ENCODE assay signal across 13 mouse cellular contexts in the genomic region with DNA sequence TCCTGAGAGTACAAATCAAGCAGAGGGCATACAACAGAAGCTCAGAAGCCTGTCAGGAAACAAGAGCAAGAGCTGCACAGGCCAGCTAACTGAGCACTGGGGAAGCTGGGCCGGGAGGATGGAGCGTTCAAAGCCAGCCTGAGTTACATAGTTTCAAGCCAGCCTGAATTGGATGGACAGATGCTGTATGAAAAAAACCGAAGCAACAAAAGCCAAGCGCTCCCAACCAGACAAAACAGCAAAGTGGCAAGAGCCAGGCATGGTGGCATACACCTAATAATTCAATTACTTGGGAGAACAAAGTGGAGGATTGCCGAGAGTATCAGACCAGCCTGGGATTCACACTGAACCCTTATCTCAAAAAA. TPM values are rescaled to one million over a fixed set of nuclear protein-coding genes. Genes with fewer than 3 reads are reported as not detected.
DNase-seq lines count a peak whose midpoint lies in the region; ATAC-seq and TF ChIP-seq lines count a peak whose summit lies in the region.
"Had no signal": no experiment of that assay in that cellular context is flagged by ENCODE, and none has a peak within 500 bp of the region (broad histone marks: within the 10 kb centered on the region; RNA-seq: fewer than 3 reads in every experiment).

No protein-coding gene starts in this region.

- peak overlapping the region; percentile 68 for H3K4me3 ChIP-seq in gastrocnemius, adult 2 months
- H3K4me3 ChIP-seq in kidney, embryonic 16.5 days (ENCODE audit: low read length) = no peak overlapping the region
- H3K4me3 ChIP-seq in kidney, adult 2 months (ENCODE audit: insufficient read depth, low read depth, low read length) = no peak overlapping the region
- no peak overlapping the region for H3K4me3 ChIP-seq in bone marrow, adult 2 months (replicated peaks; ENCODE audit: control insufficient read depth, low read depth, low read length)
- peak overlapping the region; percentile 43; the same call in 1 of the 2 replicates for H3K4me3 ChIP-seq in liver, embryonic 13.5 days (replicated peaks)
- H3K4me3 ChIP-seq: myocyte had no signal

- H3K36me3 ChIP-seq in kidney, embryonic 16.5 days (ENCODE audit: insufficient read depth, low read length) = no peaks in the 10 kb centered on the region
- H3K36me3 ChIP-seq in kidney, adult 2 months (ENCODE audit: control insufficient read depth, insufficient read depth, low read length) = no peaks in the 10 kb centered on the region
- no peaks in the 10 kb centered on the region for H3K36me3 ChIP-seq in liver, embryonic 13.5 days

- intact Hi-C loops in gastrocnemius, adult 2 months (cut with DNase I) = loop anchor here (5.0 kb wide), 1 partner anchor 115 kb away; the partner anchor contains the start of gene Nudt4

- H3K4me1 ChIP-seq in kidney, embryonic 16.5 days (ENCODE audit: insufficient read depth, low read length) = peaks cover 21% of the 10 kb centered on the region
- H3K4me1 ChIP-seq in kidney, adult 2 months (ENCODE audit: control insufficient read depth, insufficient read depth, low read length) = peaks cover 9% of the 10 kb centered on the region
- peaks cover 3% of the 10 kb centered on the region; the same call in 1 of the 2 replicates for H3K4me1 ChIP-seq in bone marrow, adult 2 months (ENCODE audit: control insufficient read depth, insufficient read depth, low read length)
- peaks cover 41% of the 10 kb centered on the region for H3K4me1 ChIP-seq in liver, embryonic 13.5 days (replicated peaks)

- TF ChIP-seq POLR2A in kidney, adult 2 months (IDR thresholded peaks at IDR 0.05; ENCODE audit: low read depth, low read length) = no peak
- TF ChIP-seq POLR2A in bone marrow, adult 2 months (IDR thresholded peaks at IDR 0.05; ENCODE audit: borderline replicate concordance, control insufficient read depth, low read depth, low read length) = no peak

- no peak for DNase-seq in gastrocnemius, adult 2 months
- no peak for DNase-seq in gastrocnemius, postnatal 4 days (ENCODE audit: low spot score in 2 of 2)
- no peak for DNase-seq in kidney, adult 2 months
- no peak for DNase-seq in liver, embryonic 13.5 days
- DNase-seq in frontal cortex, postnatal 14 days (ENCODE audit: low spot score in 2 of 2) = no peak
- no peak for DNase-seq in thymus, postnatal 0 days (ENCODE audit: low spot score)
- DNase-seq: cerebellum, adult 9-10 months; left cerebral cortex, postnatal 4 days had no signal

- no peaks in the 10 kb centered on the region for H3K9me3 ChIP-seq in kidney, embryonic 16.5 days (ENCODE audit: low read length)
- H3K9me3 ChIP-seq in liver, embryonic 13.5 days (replicated peaks) = no peaks in the 10 kb centered on the region

- H3K4me2 ChIP-seq in kidney, embryonic 16.5 days (replicated peaks; ENCODE audit: low read depth, low read length) = peak overlapping the region; percentile 46
- peak overlapping the region; percentile 67 for H3K4me2 ChIP-seq in liver, embryonic 13.5 days

- no peak for TF ChIP-seq CTCF in gastrocnemius, adult 2 months (IDR thresholded peaks at IDR 0.05)
- TF ChIP-seq CTCF in kidney, adult 2 months (conservative IDR thresholded peaks at IDR 0.05; ENCODE audit: insufficient read depth, insufficient read length, low read depth, low read length) = no peak
- no peak for TF ChIP-seq CTCF in bone marrow, adult 2 months (IDR thresholded peaks at IDR 0.05; ENCODE audit: control insufficient read depth, insufficient read depth, low read length)

- H3K27me3 ChIP-seq in kidney, embryonic 16.5 days (ENCODE audit: insufficient read depth, low read length) = no peaks in the 10 kb centered on the region
- H3K27me3 ChIP-seq in kidney, adult 2 months (replicated peaks; ENCODE audit: control insufficient read depth, insufficient read depth, low read length) = no peaks in the 10 kb centered on the region
- peaks cover 12% of the 10 kb centered on the region for H3K27me3 ChIP-seq in liver, embryonic 13.5 days

- no peak for ATAC-seq in kidney, embryonic 16.5 days (ENCODE audit: low FRiP score, low TSS enrichment)
- ATAC-seq in liver, embryonic 13.5 days (ENCODE audit: low read depth) = no peak

- no peak overlapping the region for H3K9ac ChIP-seq in kidney, embryonic 16.5 days (replicated peaks; ENCODE audit: low read length)
- no peak overlapping the region; the same call in 1 of the 2 replicates for H3K9ac ChIP-seq in liver, embryonic 13.5 days

- WGBS in kidney, embryonic 16.5 days = 77% methylated on average over 5 of the region's 5 CpGs
- 75% methylated on average over 5 of the region's 5 CpGs for WGBS in kidney, adult 2 months
- 14% methylated on average over 5 of the region's 5 CpGs for WGBS in bone marrow, adult 2 months
- 20% methylated on average over 5 of the region's 5 CpGs for WGBS in liver, embryonic 13.5 days (ENCODE audit: insufficient replicate concordance)

- H3K27ac ChIP-seq in gastrocnemius, adult 2 months = peak overlapping the region; percentile 85
- H3K27ac ChIP-seq in kidney, embryonic 16.5 days (ENCODE audit: low read length) = no peak overlapping the region
- H3K27ac ChIP-seq in kidney, adult 2 months (ENCODE audit: insufficient read depth, low read depth, low read length) = no peak overlapping the region
- peak overlapping the region; percentile 8; the same call in 1 of the 2 replicates for H3K27ac ChIP-seq in bone marrow, adult 2 months (ENCODE audit: control insufficient read depth, insufficient read depth, low read depth, low read length, poor library complexity)
- no peak overlapping the region for H3K27ac ChIP-seq in liver, embryonic 13.5 days

RNA-seq across cellular contexts. Expression of gene Anapc15-ps, which starts 3.7 kb away (rescaled TPM):
- not detected for total RNA-seq in gastrocnemius, adult 2 months (2021)
- not detected for total RNA-seq in gastrocnemius, postnatal 4 days (2021)
- 1.8 TPM in 1 of 2 replicates, not detected in the other for polyA plus RNA-seq in kidney, embryonic 16.5 days (2015; fragmentation: Nextera tagmentation; extraction: Ambion mirVana)
- polyA plus RNA-seq in kidney, adult 2 months (2012; rRNA removed) = not detected in 2 replicates
- 28.2 TPM in 1 of 2 replicates, not detected in the other for polyA plus RNA-seq in bone marrow, adult 2 months (2011; ENCODE audit: insufficient read depth, insufficient read length, low replicate concordance, missing spikeins)
- not detected in 2 replicates for polyA plus RNA-seq in liver, embryonic 13.5 days (2015; fragmentation: Nextera tagmentation; extraction: Ambion mirVana)
- polyA plus RNA-seq in thymus, postnatal 0 days (2015; fragmentation: Nextera tagmentation; extraction: Ambion mirVana) = not detected in 2 replicates
- total RNA-seq: layer of hippocampus, postnatal 10 days; left cerebral cortex, postnatal 4 days had no signal
- polyA plus RNA-seq: hindbrain, embryonic 11.5 days had no signal

Comparison
In these comparisons a context has a peak if more than half of its experiments do, and no peak if none do; other contexts are left out.
1. H3K27ac ChIP-seq: peak in gastrocnemius, adult 2 months (single experiment) and bone marrow, adult 2 months (single experiment); none in kidney, embryonic 16.5 days (single experiment), kidney, adult 2 months (single experiment) and liver, embryonic 13.5 days (single experiment).
2. H3K4me3 ChIP-seq: peak in gastrocnemius, adult 2 months (single experiment) and liver, embryonic 13.5 days (single experiment); none in kidney, embryonic 16.5 days (single experiment), kidney, adult 2 months (single experiment) and bone marrow, adult 2 months (single experiment).